Mouse (Mus musculus) neural tube, embryonic 11.5 days (tissue): ENCODE measurements around the gene Wasl. TPM values are rescaled to one million over a fixed set of nuclear protein-coding genes. Genes with fewer than 3 reads are reported as not detected.

Experiments used
- ATAC-seq: fragments of 200-750 bp; cut with Nextera tagmentation; 2 replicates; pipeline ENCODE4 v1.8.0; 2017; ENCODE audit warnings: moderate number of reproducible peaks, mild to moderate bottlenecking, moderate TSS enrichment, moderate library complexity; ENCODE audit not compliant: insufficient read depth, low FRiP score, low TSS enrichment
- DNase-seq: peaks from one replicate; pipeline ENCODE4 v3.0.0-alpha.2; 2015; ENCODE audit warnings: low spot score
- H3K27ac ChIP-seq: fragments of 300-500 bp; sonication (generic); 2 replicates; pipeline ENCODE4 v1.5.1; 2014; ENCODE audit warnings: low read depth, mild to moderate bottlenecking, low read length
- H3K27me3 ChIP-seq: fragments of 300-500 bp; sonication (generic); 2 replicates; pipeline ENCODE4 v1.6.1; 2014; ENCODE audit warnings: mild to moderate bottlenecking, low read length, mixed read lengths; ENCODE audit not compliant: control insufficient read depth, insufficient read depth
- H3K36me3 ChIP-seq: fragments of 300-500 bp; sonication (generic); 2 replicates; pipeline ENCODE4 v1.6.1; 2014; ENCODE audit warnings: mild to moderate bottlenecking, low read length, moderate library complexity, mixed read lengths; ENCODE audit not compliant: control insufficient read depth, insufficient read depth
- H3K4me1 ChIP-seq: fragments of 300-500 bp; sonication (generic); 2 replicates; pipeline ENCODE4 v1.6.1; 2014; ENCODE audit warnings: low read length, mixed read lengths; ENCODE audit not compliant: control insufficient read depth, insufficient read depth
- H3K4me2 ChIP-seq: fragments of 300-500 bp; sonication (generic); 2 replicates; pipeline ENCODE4 v1.6.1; 2014; ENCODE audit warnings: low read depth, mild to moderate bottlenecking, moderate library complexity
- H3K4me3 ChIP-seq: fragments of 300-500 bp; sonication (generic); 2 replicates; pipeline ENCODE4 v1.5.1; 2014; ENCODE audit warnings: low read depth, low read length
- H3K9ac ChIP-seq: fragments of 300-500 bp; sonication (generic); 2 replicates; pipeline ENCODE4 v1.6.1; 2014; ENCODE audit warnings: mild to moderate bottlenecking, low read length
- H3K9me3 ChIP-seq: fragments of 300-500 bp; sonication (generic); 2 replicates; pipeline ENCODE4 v1.6.1; 2016; ENCODE audit warnings: low read length; ENCODE audit not compliant: control insufficient read depth
- WGBS: fragments of 180-500 bp; shearing (Covaris S2); extraction: QIAGEN DNeasy Blood & Tissue Kit; methylation state at CpG from one replicate; pipeline ENCODE4 v1.1.7; 2014; 5-methylcytosine and 5-hydroxymethylcytosine counted together
- polyA plus RNA-seq: library from polyadenylated mRNA; unstranded; fragments of >200 nt; fragmentation: Nextera tagmentation; extraction: Ambion mirVana; gene quantifications from 2 replicates; pipeline ENCODE4 v1.2.1, GENCODE M21; 2014

Gene Wasl
- polyA plus RNA-seq, 1 experiment from 2014 or later, result 46.2 TPM

DNA sequence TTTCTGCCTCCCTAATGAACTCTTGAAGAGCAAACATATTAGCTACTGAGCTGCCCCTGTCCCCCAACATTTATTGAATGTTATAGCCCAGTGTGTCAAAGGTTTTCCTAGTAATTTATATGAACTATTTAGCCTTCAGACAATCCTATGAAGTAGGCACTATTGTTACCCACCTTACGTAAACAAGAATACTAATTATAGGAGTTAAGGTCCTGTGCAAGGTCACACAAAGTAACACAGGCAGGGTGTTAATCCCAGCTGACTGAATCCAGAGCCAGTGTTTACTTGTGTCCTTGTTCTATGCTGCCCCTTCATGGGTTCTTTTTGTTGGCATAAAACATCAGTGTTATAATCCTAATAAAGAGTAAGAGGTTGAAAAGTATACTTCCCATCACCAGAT is 95.1 kb downstream of the Wasl start:
- WGBS, result 87% methylated on average over 1 of the region's 1 CpGs

DNA sequence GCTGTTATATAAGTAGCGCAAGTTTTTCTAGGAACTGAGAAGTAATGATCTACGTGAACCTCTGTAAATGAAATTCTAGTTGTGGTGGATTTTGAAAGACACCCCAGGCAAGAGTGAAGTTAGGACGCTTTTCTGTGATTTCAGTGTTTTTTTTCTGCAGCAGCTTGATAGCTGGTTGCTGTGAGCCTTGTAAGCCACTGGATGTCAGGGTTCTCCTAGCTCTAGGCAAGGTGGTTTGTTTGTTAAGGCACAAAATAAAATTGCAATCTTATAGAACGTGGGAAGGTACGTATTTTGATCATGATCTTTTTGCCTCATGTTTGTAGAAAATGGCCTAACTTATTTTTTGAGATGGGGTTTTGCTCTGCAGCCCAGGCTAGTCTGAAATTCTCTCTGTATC is 95.8 kb downstream of the Wasl start:
- 88% methylated on average over 5 of the region's 5 CpGs for WGBS
- Histone ChIP-seq H3K9me3 (no peaks in the 10 kb centered on the region), H3K27me3 (no peaks in the 10 kb centered on the region), H3K4me2 (no peak overlapping the region), H3K4me1 (no peaks in the 10 kb centered on the region), H3K27ac (no peak overlapping the region), H3K4me3 (no peak overlapping the region), H3K9ac (no peak overlapping the region), H3K36me3 (no peaks in the 10 kb centered on the region)
- ATAC-seq (no peak), DNase-seq (no peak)

More for the DNA sequence above, 95.1 kb downstream of the Wasl start:
- H3K4me1 ChIP-seq, result no peaks in the 10 kb centered on the region
- H3K4me3 ChIP-seq, result no peak overlapping the region
- no peak overlapping the region for H3K27ac ChIP-seq
- no peak for DNase-seq
- no peaks in the 10 kb centered on the region for H3K9me3 ChIP-seq
- ATAC-seq, result no peak
- H3K36me3 ChIP-seq, result no peaks in the 10 kb centered on the region
- H3K9ac ChIP-seq, result no peak overlapping the region
- no peak overlapping the region for H3K4me2 ChIP-seq
- H3K27me3 ChIP-seq, result no peaks in the 10 kb centered on the region

DNA sequence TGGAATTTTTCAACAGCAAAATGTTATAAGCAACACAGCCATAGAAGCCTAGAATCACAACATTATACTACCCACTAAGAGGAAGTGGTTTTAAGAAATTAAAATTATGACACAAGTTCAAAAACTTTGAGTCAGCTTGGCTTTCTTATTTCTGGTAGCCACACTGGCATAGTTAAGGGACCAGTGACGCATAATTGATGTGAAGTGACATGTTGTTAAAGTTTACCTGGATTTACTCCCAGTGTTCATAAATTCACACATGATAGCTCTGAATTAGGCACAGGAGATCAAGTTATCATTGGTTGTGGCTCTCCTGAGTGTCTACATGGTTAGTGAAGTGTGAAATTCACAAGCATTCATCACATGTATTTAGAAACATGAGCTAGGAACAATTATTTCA is 99.9 kb downstream of the Wasl start:
- no peaks in the 10 kb centered on the region for H3K4me1 ChIP-seq
- H3K27ac ChIP-seq, result no peak overlapping the region
- H3K4me2 ChIP-seq, result no peak overlapping the region
- DNase-seq (no peak), ATAC-seq (no peak)
- H3K27me3 ChIP-seq, result no peaks in the 10 kb centered on the region
- WGBS, result 90% methylated on average over 1 of the region's 1 CpGs
- no peak overlapping the region for H3K9ac ChIP-seq
- no peaks in the 10 kb centered on the region for H3K36me3 ChIP-seq
- no peak overlapping the region for H3K4me3 ChIP-seq
- H3K9me3 ChIP-seq, result no peaks in the 10 kb centered on the region

DNA sequence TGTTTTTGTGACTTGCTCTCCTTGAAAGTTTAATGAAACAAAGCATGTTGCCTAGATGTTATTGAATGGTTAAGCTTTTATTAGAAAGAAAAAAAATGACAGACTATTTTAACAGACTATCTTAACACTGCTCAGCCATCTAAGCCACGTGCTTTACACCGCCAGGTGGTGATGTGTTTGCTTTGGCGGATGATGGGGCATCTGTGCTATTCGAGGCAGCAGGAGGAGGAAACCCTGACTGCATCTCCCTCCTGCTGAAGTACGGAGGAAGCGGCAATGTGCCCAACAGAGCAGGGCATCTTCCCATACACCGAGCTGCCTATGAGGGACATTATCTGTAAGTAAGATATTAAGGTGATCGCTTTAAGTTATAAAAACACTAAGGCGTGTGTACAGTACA is 100.7 kb downstream of the Wasl start:
- Histone ChIP-seq H3K9me3 (no peaks in the 10 kb centered on the region), H3K4me2 (no peak overlapping the region), H3K9ac (no peak overlapping the region), H3K4me3 (no peak overlapping the region), H3K36me3 (no peaks in the 10 kb centered on the region), H3K27ac (no peak overlapping the region), H3K4me1 (no peaks in the 10 kb centered on the region), H3K27me3 (no peaks in the 10 kb centered on the region)
- ATAC-seq (no peak), DNase-seq (no peak)
- 78% methylated on average over 9 of the region's 9 CpGs for WGBS

Other genes with a start within 250 kb of the Wasl start
- gene Iqub, start 149.9 kb downstream of the Wasl start, polyA plus RNA-seq, result 0.13 and 0.15 TPM in 2 replicates
- 275 and 289 TPM in 2 replicates for gene Ndufa5, start 137.0 kb downstream of the Wasl start, polyA plus RNA-seq
- not detected in 2 replicates for gene Asb15, start 136.9 kb downstream of the Wasl start, polyA plus RNA-seq
- 0.23 TPM in 1 of 2 replicates, not detected in the other for gene Lmod2, start 67.2 kb downstream of the Wasl start, polyA plus RNA-seq
- not detected in 2 replicates for gene Hyal6, start 68.2 kb upstream of the Wasl start, polyA plus RNA-seq
- gene Hyal4, start 83.3 kb upstream of the Wasl start, polyA plus RNA-seq, result not detected in 2 replicates
- gene Spam1, start 126.2 kb upstream of the Wasl start, polyA plus RNA-seq, result not detected in 2 replicates
- not detected in 2 replicates for gene Hyal5, start 193.0 kb upstream of the Wasl start, polyA plus RNA-seq